Mouse (Mus musculus): Measurements from ENCODE around the gene Coro6.

Gene Coro6

DNA sequence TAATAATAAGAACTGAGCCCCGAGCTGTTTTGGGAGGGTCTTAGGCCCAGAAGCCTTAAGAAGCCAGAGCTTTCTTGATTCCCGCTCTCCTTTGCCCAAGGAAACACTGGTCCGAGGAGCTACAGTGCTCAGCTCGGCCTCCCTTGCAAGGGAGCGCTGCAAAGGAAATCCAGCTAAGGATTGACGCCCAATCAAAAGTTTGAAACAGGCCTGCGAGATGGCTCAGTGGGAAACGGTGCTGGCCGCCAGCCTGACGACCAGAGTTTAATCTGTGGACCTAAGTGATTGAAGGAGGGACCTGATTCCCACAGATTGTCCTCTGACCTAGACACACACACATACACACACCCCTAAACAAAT lies 51.6 kb downstream of the Coro6 start:
- DNase-seq (ENCODE audit: low read depth), result no peak

DNA sequence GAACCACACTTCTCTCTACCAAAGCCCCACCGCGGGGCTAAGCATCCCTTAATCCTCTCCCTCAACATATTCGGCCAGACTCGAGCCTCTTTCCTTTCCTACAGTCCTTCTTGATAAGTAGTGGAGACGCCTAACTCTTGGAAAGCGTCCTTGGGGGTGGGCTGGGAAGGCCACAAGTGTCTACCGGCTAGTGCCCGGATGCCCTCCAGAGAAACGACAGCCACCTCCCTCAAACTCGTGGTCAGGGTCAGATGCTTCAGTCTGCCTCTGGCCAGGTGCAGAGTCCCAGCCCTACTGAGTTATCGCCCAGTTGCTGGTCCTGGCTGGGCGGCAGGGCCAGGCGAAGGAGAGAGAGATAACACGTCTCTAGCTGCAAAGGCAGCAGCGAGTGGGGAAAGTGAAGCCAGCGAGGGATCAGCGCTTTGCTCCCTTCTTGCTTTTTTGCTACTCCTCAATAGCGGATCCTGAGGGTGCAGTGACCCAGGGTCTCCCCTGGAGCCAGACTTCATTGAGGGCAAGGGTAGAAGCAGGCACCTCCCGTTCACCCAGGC lies 52.1 kb downstream of the Coro6 start:
- DNase-seq (ENCODE audit: low read depth), result no peak

GRCm38 (mm10) chr11:77514832-77515636 lies 52.8 kb downstream of the Coro6 start, which contains the start of gene Abhd15:
Gene Abhd15, plus strand, starts transcription at chr11:77515121.
- DNase-seq (ENCODE audit: low read depth), result no peak

- DNase-seq (ENCODE audit: low read depth), result no peak
These were observed 53.7 kb downstream of the Coro6 start, which contains the start of gene Trp53i13 for GRCm38 (mm10) chr11:77515637-77516552. Gene Trp53i13, minus strand, starts transcription at chr11:77515980.

- DNase-seq (ENCODE audit: low read depth), result no peak
These were observed 54.6 kb downstream of the Coro6 start for GRCm38 (mm10) chr11:77516553-77517425.

DNA sequence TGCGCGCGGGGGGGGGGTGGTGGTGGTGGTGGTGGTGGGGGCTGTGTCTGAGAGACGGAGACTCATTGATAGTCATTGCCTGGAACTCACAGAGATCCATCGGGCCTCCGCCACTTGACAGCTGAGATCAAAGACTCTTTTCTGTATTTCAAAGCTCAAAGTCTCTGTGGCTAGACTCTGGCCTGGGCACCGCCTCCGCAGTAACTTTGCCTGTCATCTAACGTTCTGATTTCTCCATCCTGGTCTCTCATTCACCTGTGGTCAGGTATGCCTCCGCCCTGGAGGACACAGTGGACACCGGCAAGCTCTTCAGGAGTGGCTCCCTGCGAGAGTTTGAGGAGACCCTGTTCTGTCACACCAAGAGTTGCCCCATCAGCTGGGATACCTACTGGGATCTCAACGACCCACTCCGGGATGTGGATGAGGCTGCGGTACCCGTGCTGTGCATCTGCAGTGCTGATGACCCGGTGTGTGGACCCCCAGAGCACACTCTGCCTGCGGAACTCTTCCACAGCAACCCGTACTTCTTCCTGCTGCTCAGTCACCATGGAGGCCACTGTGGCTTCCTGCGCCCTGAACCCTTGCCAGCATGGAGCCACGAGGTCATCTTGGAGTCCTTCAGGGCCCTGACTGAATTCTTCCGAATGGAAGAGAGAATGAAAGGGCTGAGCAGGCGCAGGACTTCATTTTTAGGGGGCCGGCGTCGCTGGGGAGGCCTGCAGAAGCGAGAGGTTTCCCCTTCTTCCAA lies 56.0 kb downstream of the Coro6 start:
- no peak for DNase-seq (ENCODE audit: low read depth)

DNA sequence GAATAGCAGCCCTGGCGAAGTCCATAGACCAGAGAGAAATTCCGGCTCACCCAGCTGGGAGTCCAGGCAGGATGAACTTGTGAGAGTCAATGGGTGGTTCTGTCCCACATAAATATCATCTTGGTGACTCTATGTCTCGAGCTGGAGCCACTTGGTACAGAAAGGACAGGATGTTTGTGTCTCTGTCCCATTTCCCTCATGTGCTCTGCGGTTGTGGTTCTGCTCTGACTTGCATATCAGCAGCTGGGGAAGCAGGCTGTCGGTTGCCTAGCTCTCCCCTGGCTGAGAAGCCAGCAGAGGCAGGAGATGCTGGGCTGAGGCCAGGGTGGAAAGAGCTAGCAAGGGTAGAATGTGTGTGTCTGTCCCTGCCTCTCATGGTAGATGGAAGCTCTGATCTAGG lies 56.8 kb downstream of the Coro6 start, which contains the start of gene Gm10392:
TSS of gene Gm10392 (minus strand) at position 156 of the 400 bp plus-strand sequence.
- DNase-seq (ENCODE audit: low read depth), result no peak
